Mouse (Mus musculus) c-Kit-positive CD71-positive TER-119-negative erythroid progenitor cells, embryonic 14.5 days (primary cell): ENCODE data around the gene Hs6st3.
"Not testable (repeated sequence)": the region's sequence is repeated elsewhere in the genome, so short reads cannot be mapped to it uniquely, and the experiment has no call there.

Experiments
- DNase-seq: peaks from one replicate; pipeline ENCODE4 v3.0.0-alpha.2; 2013; ENCODE audit warnings: low read depth

Hs6st3 gene

DNA sequence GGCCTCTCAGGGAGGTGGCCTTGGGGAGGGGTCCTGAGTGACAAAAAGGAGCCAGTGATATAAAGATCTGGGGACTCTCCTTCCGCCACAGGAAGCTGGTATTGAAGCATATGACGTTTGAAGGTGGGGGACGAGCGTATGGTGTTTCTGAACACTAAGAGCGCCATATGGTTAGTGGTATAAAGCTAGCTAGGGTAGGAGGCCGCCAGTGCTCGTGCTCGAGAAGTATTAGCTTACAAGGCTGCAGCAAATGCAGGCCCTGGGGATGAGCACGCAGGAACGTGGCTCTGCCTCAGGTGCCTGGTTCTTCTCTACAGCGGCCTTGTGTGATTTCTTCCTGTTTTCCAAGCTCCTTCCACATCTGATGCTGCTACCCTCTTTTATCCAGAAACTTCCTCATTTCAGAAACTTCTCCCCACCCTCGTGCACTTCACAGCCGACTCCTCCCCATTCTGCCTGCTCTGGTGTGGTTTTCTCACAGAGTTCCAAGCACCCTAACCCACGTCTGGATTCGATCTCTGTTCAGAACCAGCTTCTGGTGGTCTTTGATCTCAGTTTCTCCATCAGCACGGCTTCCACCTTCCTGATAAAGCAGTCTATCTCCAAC is 110.0 kb downstream of the Hs6st3 start:
- DNase-seq, result no peak

DNA sequence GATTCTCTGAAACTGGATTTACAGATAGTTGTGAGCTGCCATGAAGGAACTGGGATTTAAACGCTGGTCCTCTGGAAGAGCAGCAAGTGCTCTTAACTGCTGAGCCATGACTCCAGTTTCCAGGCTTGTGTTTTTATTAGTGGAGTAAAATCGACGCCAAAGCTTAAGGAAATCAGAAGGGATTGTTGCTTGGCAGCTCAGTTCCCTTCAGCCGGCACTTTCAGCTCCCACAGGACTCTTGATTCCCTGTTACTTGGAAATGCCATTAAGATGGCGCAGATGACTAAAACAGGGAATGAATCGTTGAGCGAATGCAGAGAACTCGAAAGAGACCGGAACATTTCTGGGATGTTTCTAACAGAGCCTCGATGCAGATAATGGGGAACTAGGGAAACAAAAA is 112.2 kb downstream of the Hs6st3 start:
- no peak for DNase-seq

DNA sequence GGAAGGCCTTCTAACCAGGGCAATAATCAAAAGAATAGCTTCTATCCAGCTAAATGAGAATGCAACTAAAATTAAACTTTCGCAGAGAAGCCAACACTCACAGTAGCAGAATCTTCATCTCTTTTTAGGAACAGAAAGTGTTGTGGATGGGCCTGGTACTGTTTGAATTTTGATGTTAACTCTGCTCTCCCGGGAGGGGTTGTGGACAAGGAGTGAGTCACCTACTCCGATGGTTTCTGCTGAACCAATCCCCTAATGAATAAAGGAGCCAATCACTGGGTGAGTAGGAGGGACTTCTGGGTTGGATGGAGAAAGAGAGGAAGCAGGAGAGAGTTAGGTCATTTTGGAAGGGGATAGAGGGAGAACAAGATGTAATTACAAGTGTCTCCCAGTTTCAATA is 117.3 kb downstream of the Hs6st3 start:
- DNase-seq, result no peak

DNA sequence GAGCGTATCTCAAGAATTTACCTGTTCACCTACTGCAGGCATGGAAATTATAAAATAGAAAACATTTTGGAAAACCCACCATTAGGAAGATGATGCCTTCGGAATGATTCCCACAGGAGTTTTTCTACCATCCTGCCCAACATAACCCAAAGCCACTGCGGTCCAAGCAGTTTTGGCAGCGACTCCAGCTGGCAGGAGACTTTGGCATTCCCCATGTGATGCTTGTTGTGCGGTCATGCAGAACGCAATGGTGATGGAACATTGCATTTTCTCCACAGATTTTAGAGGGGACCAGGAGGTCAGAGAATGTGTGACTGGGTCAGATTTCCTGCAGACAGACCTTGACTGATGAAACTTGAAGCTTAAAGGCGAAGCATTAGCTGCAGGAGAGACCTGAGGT is 118.9 kb downstream of the Hs6st3 start:
- DNase-seq, result no peak

DNA sequence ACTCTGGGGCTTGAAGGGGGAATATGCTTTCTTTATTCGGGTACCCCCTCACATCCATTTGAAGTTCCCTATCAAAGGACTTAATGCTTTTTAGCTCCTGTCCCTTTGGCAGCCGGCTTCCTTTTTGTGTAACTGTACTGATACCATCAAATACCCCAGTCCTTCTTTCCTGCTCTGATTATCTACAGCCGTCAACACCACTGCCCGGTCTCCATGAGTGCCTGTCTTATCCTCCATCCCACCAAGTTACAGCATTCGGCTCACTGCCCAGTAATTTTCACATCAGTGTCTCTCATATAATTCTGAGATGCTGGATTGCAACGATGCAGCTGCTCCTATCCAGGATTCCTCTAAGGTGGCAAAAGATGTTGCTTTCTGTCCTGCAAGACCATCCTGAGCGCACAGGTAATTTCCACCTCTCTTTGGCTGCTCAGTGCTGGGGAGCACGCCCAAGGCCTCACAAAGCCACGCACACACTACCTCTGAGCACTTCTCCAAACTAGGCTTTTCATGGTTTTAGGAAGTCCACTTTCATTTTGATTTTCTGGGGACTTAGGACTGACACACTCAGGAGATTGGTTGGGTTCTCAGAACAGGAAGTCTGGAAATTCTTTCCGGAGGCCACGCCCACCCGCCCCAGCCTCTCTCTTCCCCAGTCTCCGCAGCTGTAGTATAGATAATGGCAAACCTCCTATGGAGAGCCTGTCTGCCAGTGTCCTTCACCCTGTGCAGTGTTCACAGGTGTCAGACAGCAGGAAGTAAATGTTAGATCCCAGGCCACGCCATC is 122.2 kb downstream of the Hs6st3 start:
- no peak for DNase-seq

DNA sequence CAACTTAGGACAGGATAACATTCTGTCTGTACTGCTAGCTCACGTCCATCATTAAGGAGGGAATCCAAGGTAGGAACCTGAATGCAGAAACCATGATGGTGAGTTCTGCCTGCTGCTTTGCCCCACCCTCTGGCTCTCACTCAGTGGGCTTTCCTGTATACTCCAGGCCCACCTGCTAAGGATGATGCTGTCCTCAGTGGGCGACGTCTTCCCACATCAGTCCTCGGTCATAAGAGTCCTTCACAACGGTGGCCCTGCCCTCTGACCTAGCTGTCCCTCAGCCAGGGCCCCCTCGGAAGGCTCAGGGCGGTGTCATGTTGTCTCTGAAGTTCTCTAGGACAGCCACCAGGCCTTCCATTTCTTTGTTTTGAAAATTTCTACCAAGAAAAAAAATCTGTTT is 128.2 kb downstream of the Hs6st3 start:
- no peak for DNase-seq

DNA sequence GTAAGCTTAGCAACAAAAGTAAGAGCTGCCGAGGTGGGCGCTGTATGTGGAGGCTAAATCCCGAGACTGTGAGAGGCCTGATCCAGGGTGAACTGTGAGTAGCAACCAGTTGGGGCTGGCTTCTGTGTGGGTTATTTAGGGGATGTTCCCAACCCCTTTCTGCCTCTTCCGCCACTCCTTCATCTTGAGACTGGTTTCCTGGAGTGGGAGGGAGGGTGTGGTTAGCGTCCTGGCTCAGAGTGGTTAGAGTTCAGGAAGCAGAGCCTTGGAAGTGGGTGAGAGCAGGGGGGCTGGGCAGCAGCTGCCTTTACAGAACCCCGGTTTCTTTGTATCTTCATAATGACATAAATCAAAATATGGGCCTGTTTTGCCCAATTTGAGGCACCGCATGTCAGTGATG is 134.9 kb downstream of the Hs6st3 start:
- no peak for DNase-seq

DNA sequence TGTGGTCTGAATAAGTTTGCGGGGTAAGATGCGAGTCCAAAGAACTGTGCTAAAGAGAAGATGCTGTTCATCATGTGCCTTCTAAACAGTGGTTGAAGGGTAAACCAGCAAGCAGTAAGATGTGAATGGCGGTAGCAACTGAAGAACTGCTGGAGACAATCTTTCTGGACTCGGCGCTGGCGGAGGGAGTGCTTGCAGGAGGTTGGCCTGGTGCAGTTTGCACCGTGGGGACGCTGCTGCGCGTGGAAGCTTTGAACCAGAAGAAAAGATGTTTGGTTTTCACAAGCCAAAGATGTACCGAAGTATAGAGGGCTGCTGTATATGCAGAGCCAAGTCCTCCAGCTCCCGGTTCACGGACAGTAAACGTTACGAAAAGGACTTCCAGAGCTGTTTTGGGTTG is 140.0 kb downstream of the Hs6st3 start:
- not testable (repeated sequence) for DNase-seq

DNA sequence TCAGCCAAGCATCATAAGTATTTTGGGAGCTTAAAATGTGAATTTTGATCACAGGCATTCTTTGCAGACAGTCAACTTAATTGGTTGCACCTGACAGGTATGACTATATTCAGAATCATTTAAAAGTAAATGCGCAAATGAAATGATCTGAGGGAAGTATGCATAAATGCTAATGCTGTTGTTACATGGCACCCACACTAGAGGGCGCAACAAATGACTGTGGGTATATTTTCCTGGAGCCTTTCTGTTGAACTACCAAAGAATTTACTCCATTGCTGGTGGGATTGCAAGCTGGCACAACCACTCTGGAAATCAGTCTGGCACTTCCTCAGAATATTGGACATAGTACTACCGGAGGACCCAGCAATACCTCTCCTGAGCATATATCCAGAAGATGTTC is 145.8 kb downstream of the Hs6st3 start:
- no peak for DNase-seq

DNA sequence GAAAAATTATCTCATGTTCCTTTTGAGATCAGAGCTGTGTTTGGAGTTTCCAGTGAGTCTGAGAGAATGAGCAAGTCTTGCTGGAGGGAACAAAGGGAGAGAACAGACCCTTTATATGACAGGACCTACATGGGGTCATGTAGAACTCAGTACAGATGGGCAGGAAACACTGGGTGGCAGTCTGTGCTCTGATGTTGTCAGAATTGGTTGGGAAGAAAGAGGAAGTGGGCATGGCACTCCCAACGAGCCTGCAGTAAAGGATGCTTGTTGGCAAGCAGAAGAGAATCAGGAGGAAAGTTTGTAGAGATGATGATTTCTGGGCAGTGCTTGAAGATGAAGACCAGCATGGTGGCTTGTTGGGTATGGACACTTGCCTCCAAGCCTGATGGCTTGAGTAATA is 151.5 kb downstream of the Hs6st3 start:
- no peak for DNase-seq

DNA sequence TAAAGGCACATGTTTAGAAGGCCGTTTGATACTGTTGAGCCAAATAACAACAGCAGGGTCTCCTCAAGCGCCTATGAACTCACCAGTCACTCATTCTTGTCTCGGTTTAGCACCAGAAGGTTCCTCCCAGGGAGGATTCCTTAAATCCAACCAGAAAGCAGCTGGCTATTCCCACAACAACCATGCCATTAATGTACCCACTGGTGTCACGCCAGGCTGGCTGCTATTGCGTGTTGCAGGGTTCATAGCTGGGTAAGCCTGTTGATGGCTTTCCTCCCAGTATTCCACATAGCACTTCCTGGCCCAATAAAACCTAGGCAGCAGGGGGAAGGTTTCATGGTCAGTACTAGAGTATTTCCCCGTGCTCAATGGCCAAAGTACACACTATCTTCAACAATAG is 155.9 kb downstream of the Hs6st3 start:
- DNase-seq, result no peak

DNA sequence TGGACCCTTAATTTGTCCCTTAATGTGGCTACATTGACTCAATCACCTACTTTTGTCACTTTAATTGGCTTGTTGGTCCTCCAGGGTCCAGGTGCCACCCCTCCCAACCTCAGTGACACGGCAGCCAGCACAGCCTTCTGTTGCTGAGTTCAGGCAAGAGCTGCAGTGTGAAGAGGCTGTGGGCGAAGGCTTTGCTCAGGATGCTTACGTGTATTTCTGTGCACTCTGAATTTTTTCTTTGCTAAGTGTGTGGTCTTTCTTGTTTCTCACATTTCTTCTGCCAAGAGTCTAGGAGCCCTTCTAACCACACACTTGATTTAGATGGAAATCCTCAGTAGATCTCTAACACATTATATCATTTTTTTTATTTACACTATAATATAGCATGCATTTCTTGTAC is 168.3 kb downstream of the Hs6st3 start:
- no peak for DNase-seq

DNA sequence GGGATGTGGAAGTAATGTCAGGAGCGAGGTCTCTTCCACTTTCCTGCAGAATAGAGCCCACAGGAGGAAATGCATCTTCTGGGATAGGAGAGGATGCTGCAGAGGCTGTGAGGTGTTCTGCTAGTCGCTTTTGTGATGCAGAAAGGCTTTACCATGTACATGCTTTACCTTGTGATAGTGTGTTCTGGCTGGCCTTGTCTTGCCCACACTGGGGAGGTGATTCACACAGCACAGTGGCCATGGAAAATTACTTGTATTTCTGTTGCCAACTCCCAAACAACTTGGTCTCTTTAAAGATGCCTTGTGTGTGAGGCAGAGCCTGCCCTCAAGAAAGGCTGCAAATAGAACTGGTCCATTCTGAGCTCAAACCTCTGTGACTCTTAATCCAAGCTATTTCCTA is 180.2 kb downstream of the Hs6st3 start:
- DNase-seq, result no peak

DNA sequence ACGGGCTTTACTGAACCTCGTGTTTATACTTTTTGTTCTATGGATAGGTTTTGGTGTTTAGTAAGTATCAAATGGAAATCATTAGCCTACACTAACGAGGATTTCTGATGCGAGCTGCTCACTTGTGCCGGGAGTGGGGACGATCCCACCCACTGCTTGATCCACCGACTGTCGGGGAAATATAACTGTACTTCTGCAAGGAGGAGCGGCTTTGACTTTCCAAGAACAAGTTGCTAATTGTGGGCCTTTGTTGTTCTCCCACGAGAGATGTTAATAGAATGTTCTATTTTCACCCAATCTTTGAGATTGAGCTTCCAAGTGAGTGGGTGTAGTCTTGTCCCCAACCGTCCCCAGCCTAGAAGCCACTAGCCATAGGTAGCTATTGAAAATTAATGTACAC is 209.1 kb downstream of the Hs6st3 start:
- no peak for DNase-seq

DNA sequence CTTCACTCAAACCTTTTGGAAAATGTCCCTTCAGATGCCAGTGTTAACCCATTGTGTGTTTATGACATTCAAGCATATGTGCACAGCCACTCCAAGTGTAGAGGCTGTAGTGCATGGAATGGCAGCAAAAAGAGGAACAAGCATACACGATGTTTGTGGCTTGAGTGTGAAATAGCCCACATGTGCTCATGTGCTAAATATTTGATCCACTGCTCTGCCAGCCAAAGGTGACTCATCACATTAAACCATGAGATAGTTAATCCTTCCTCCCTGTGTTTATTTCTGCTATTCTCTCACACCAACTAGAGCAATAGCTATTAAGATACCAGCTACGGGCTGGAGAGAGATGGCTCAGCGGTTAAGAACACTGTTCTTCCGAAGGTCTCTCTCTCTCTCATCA is 223.3 kb downstream of the Hs6st3 start:
- DNase-seq, result no peak

DNA sequence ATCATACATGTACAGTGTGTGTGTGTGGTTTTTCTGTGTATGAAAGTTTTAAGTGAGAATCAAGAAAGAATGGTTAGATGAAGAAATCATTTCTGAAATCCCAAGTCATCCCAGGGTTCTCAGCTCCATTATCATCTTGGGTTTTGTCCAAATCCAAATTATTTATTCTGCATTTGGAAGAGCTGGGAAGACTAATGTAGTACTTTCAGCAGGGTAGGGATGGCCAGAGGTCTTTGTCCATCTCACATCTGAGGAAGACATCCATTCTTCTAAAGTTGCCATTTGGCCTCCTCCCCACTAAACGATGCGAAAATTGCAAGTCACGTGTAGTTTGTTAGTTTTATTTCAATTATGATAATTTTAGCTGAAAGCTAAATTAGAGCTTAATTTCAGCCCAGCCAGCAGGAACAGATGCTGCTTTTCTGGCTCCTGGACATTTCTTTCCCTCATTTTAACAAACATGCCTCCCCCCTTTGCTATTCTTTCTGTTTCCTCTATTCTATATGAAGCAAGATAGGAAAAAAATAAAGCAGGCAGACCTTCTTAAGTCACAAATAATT is 229.8 kb downstream of the Hs6st3 start:
- no peak for DNase-seq

DNA sequence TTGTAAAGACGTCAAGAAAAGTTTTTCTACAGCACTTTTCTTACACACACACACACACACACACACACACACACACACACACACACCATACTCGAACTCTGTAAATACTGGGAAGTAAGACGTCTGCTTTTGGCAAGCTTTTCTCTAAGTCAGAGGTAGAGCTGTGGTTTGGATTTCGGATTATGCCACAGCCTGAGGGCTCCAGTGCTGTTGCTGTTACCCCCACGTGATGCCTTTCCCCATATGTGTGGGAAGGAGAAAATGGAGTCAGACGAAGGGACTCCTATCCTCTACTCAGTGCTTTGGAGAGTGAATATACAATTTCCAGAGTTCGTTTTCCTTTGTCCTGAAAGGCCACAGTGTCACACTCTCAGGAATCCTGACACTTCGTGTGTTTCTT is 231.1 kb downstream of the Hs6st3 start:
- DNase-seq, result no peak

DNA sequence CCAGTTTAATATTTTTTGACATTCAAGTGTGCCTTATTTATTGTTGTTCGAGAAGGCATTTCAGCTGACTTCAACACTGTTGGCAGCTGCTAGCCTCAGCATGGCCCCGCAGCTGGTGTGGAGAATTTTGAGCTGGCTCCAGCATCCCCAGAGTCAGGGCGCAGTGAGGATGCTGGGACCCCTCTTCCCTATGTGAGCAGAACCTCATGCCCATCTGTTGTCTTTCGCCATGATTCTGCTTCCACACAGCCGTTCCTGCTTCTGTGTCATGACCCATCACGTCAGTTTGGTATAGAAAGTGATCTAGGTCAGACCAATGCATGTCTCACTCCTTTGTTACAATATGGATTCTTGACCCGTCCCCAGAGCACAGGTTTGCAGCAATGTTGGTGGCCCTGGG is 231.9 kb downstream of the Hs6st3 start:
- no peak for DNase-seq

DNA sequence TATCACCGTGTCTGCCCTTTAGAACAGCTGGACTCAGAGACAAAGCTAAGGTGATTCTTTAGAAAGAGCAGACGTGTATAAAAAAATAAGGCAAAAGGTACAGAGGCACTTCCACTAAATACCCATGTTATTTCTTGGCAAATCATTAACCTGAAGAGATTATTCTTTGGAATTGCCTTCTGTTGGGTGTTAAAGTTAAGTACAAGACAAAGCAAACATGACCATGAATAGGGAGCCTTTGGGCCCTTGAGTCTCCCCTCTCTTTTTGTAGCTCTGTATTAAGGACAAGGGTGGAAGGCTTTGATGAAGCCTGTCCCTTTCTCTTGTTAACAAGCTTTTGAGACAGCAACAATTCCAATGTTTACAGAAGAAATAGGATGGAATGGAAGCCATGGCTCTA is 241.2 kb downstream of the Hs6st3 start:
- DNase-seq, result no peak

DNA sequence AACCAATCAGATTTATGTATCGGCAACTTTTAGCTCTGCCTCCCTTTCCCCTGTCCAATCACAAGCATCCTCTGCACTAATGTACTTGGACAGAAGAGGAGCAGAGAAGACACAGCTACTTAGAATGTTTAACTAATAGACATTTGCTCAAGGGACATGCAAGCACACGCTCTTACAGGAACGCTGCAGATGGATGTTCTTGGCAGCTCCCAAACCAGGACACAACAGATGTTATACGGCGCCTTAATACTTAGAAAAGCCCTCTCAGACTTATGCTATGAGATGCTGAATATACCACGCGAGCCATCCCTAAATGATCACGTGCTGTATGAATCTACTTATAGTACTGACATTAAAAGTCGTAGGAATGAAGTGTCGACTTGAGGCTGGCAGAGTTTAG is 263.5 kb downstream of the Hs6st3 start:
- no peak for DNase-seq

DNA sequence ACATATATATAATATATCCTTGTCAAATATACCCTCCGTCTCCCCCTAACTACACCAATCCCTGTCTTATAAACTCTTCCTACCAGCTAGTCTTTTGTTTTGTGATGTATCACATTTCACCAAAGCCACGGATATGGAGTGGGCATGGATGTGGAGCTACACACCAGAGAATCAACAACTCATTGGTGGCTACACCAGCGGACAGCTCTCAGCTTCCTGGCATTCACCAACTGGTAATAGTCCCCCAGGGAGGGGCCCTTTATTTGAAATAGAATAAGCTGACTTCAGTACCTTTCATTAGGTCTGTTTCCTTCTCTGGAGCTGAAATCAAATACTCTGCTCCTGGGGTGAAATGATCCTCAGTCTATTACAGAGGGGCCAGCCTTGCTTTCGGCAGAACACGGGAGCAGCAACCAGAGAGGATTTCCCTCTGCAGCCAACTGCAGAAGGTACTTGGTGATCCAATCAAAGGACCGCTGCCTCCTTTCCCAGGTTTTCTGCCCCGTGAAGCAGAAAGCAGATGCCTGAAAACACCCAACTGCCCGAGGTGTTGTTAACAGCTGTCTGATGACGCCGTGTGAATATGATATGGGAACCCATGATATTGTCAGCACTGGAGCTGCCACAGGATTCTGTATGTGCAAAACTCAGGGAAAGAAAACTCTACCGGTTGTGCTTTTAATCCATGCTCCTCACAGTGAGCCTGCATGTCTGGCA is 271.4 kb downstream of the Hs6st3 start:
- DNase-seq, result no peak

DNA sequence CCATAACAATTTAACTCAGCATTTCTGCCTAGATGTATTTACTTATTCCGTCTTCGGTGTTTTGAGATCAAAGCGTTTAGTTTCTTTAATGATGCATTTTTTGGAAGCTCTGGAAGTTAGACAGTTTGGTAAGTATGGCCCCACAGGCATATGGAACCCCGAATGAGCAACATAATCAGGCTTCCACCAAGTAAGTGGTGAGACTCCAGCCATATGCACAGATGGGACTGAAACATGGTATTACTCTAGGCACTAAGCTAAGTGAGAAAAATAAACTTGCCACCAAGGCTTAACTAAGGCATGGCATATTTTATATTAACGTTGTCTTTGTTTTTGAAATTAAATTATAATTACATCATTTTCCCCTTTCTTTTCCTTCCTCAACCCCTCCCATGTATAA is 284.8 kb downstream of the Hs6st3 start:
- DNase-seq, result no peak

DNA sequence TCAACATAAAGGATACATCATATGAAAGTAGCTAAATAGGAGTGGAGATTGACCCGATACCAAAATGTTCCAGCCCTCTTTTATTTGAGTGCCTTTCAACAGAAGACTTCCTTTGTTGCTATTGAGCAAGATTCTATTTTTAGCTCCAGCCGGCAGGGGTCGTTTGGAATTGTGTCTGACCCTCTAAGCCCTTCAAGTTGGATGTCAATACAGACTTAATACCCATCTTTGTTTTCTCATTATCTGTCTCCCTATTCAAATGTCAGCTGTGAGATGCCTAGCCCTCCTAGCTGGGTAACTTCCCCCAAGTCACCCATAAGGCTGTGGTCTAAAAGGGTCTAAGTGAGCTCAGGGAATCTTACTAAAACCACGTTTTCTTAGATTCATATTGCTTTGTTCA is 312.3 kb downstream of the Hs6st3 start:
- DNase-seq, result no peak
